Mouse (Mus musculus) kidney, postnatal 36 days (tissue): ENCODE measurements at regions not wholly inside any gene's neighbourhood (a gene's known extent, or its start where the extent isn't known, plus 50 kb on each side); places are given as distances from the start of the nearest gene placed in this dataset.
"Not testable (repeated sequence)": the region's sequence is repeated elsewhere in the genome, so short reads cannot be mapped to it uniquely, and the experiment has no call there.

ENCODE experiments used
- DNase-seq, 2 experiments: peaks; one replicate each; pipeline ENCODE4 v3.0.0; 2021 to 2022; ENCODE audit warnings: mixed read lengths in 2 of 2

DNA sequence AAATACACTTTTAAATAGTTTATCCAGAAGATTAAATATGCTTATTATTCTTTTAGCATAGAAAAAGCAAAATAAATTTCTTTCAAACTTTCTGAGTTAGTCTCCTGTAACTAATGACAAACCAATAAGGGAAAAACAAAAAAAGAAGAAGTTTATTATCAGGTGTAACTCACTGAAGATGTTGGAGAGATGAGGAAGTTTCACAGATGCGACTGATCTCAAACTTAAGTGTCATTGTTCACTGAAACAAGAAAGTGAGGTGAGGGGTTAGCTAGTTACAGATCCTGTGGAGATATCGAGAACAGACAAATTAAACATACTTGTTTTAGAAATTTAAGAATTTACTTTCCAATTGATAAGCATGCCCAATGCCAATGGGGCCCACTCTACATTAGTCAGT is 199.2 kb downstream of the Wdr20rt start:
- DNase-seq = no peak

DNA sequence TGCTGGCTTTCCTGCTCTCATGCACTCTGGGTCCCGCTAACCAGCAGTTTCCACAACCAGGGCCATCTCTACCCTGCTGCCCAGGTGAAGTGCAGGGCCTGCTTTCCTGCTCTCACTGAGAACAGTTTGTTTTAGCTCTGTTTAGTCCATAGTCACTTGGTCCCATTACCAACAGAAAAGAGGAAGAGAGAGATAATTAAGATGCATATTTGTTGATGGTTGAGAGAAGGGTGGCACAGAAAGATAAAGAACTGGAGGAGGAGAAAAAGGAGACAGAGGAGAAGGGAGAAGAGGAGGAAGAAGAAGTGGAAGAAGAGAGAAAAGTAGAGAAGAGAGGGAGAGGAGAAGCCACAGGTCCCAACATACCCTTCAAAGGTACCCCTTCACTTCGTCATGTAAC is 200.1 kb downstream of the Wdr20rt start:
- DNase-seq = no peak

GRCm38 (mm10) chr12:65426884-65427283 is 201.6 kb downstream of the Wdr20rt start:
- no peak for DNase-seq

DNA sequence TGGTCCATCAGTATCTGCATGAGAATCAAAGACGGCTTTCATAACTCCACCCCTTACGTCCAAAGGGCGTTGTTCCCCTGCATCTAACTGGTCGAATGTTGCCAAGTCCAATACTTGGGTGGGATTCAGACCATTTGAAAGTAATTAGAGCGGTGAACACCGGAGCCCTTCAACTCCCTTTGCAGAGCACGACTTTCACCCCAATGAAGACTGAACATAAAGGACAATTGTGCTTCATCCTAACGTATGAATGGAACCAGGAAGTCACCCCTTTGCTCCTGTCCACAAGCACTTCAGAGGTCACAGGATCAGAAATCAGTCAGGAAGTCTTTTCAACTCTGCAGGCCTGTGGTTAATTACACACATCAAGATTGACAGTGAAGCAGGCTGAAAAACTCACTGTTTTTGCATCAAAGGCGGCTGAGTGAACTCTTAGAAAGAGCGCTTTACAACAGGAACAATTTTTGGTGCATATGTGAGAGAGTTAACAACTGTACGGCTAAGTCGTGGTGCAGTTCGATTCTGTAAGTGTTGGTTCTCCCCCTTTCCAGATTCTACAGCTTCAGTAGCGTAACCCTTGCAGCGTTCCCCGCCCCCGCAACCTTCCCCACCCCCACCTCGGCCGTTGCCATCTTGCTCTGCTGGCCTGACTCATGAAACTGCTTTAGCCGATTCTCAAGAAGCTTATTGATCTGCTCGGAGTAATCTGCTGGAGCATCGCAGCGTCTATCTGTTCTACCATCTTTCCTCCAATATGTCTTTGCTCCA is 203.1 kb downstream of the Wdr20rt start:
- no peak for DNase-seq

DNA sequence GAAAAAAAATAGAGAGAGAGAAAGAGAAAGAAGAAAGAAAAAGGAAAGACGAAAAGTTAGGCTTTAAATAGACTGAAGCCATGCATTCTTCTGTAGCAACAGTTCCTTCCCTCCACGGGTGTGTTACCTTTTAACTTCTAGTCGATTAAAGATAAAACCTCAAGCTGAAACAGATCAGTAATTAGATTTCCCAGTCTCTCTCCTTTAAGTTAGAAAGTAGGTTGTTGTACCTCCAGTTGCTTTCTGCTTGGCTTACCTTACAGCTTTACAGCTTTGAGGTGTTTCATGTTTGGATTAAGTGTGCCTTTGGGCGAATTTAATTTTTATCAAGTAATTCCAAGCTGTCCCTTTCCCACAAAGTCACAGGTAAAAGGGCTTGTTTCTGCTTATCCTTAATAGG is 225.5 kb downstream of the Wdr20rt start:
- DNase-seq = no peak

DNA sequence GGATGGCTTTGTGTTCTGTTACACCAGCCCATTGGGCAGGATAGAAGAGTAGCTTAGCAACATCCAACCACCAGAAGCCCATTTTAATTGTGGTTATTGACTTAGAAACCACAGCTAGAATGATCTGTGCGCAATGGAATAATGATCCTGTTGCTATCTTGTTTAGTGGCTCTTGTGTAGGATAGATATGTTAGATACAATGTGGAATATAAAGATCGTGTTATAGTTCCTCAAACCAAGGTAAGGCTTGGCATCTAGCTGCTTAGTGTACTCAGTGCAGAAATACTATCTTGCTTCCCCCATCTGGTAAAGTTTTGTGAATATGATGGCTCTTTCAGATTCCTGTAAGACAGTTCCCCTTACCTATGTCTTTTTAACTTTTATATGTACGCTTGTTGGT is 230.4 kb downstream of the Wdr20rt start:
- no peak for DNase-seq

DNA sequence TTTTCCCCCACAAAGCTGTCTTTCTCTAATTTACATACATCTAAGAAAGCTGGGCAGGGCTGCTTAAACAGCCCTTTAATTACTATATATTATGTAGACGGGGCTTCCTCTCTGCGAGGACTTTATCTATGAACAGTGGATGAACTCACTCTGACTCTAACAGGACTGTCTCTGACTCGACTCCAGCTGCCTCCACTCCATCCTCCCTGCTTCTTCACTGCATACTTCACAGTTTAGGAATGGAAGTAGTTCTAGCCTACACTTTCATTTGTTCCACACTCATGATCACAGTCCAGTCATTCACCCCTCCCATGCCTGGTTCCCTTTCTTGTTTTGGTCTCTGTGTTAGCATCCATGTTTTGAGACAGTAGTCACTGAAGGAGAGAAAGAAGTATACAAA is 231.6 kb downstream of the Wdr20rt start:
- no peak for DNase-seq

GRCm38 (mm10) chr12:65464246-65464645 is 238.9 kb downstream of the Wdr20rt start:
- no peak for DNase-seq

DNA sequence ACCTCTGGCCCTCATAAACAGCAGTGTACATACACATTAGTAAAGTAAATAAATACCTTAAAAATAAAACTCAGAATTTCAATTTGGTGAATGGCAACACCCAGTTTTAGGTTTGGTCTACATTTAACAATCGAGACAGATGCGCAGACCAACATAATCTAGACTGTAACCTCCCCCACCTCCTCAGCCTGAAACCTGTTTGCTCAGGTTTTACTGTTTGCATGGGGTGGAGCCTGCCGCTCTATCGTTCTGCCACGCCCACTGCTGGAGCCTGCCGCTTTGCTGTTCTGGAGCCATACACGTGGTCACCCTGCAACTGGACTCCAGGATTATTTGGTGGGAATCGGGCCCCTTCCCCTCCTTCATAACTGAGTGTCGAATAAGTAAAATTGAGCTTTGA is 253.4 kb downstream of the Wdr20rt start:
- DNase-seq = not testable (repeated sequence)

GRCm38 (mm10) chr12:65480829-65481228 is 255.5 kb downstream of the Wdr20rt start:
- no peak for DNase-seq

DNA sequence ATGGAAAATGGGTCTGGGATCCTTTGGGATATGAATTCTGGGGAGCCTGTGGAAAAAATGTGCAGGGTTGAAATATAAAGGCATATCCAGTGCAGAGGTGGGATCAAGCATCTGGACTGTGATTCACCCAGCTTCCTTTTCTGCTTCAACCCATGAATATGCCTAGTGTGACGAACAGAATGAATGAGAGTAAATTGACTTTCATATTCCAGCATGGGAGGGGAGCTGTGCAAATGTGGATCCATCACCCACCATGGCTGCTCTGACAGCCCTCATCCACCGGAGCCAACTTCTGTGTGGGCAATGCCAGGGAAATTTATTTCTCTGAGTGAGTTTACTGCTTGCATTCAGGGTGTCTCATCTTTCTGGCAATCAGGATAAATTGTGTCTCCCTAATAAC is 265.8 kb downstream of the Wdr20rt start:
- no peak for DNase-seq

GRCm38 (mm10) chr12:65494388-65495030 is 269.2 kb downstream of the Wdr20rt start:
- DNase-seq = no peak

GRCm38 (mm10) chr12:65496613-65497012 is 271.3 kb downstream of the Wdr20rt start:
- no peak for DNase-seq

DNA sequence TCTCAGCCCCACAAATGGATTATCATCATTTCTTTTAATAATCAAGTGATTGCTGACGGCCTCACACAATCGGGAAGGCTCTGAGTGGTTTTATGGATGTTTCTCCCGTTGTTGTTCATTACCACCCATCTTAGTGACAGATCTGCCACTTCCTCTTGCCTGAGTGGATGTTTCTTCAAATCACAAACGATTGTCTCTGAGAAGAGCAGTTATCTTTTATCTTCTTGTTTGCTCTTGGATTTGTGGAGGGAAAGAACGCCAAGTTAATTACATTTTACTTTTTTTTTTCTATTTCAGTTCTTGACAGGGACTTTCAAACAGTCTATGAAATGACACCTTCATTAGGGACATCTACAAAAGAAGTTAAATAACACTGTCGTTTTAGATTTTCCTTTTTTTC is 272.3 kb downstream of the Wdr20rt start:
- no peak for DNase-seq

DNA sequence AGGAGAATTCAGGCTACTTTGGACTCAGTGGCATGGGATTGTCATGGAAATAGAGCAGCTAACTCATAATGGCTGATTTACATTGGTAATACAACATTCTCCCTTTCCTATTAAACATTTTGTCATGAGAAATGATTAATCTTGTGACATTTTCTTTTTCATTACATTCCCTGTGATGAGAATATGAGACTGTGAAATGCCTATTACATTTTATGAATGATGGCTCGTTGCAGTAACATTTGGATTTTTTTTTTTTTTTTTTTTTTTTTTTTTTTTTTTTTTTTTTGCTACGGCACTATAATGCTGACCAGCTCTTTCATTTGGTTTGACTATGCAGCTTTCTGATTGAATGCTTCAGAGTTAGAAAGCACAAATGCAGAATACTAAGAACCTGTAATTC is 276.1 kb downstream of the Wdr20rt start:
- no peak for DNase-seq

DNA sequence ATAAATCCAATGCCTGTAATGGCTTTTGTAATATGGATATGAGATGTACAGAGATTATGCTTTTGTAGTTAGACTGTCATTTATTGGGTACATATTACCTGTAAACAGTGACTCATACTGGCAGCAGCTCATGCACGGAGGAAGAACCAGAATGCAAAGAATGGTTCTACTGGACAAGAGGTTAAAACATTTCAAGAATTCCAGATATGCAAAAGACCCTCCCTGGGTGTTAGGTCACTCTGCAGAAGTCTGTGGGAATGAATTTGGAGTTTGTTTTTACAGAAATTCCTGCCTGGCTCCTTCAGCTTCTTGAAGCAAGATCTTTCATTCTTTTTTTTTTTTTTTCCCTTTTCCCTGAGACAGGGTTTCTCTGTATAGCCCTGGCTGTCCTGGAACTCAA is 276.7 kb downstream of the Wdr20rt start:
- no peak for DNase-seq

DNA sequence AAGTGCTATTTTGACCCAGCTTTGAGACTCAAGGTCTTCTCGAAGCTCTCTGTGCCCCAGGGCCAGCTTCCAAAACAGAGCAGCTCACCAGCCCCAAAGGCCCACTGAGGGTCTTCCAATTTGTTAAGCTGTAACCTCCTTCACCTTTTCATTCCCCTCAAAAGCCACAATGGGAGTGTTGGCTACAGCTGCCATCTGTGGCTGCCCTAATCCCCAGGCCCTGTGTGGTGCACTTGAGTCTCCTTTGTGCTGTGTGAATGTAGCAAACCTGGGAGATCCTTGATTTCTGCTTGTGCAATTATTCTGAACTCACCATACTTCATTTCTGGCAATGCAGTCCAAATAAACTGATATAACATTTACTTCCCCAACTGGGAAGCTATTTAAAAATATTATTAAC is 287.8 kb downstream of the Wdr20rt start:
- no peak for DNase-seq

- DNase-seq = no peak
Observed at GRCm38 (mm10) chr12:65534142-65534690, 308.9 kb downstream of the Wdr20rt start.

GRCm38 (mm10) chr12:65548301-65548700 is 323.0 kb downstream of the Wdr20rt start:
- DNase-seq = no peak

- no peak for DNase-seq
Observed at GRCm38 (mm10) chr12:65552230-65552629, 326.9 kb downstream of the Wdr20rt start.

- DNase-seq = no peak
Observed at GRCm38 (mm10) chr12:65559036-65559435, 333.7 kb downstream of the Wdr20rt start.

DNA sequence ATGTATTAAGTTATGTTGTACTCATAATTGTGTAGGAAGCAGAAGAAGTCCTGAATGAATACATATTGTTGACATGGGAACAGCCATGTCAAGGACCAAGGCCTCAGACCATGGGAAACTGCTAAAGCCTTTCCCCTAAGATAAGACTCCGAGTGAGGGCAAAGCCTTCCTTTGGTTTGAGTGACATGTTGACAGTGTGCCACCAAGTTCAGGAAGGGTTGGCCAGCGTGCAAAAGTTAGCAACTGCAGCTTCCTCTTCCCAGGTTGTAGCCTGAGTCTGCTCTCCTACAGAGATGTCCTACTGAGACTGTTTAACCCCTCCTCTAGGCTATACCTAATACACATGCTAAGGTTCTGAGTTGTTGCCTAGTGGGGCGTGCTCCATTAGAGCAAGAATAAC is 334.5 kb downstream of the Wdr20rt start:
- DNase-seq = no peak

DNA sequence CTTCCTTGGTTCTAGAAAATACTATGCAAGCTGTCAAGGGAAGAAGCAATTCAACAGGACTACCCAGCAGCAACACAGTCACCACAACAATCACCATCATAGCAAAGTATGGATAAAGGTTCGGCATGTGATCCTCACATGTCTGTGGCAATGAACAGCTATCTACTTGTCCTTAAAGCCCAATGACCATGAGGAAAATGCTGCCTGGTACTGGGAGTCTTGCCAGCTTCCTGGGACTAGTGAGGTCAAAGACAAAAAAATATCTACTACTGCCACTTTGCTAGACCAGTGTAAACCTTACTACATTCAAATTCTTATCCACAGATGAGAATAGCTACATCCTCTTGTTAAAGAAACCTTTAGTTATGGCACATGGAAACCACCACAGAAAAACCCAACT is 346.3 kb downstream of the Wdr20rt start:
- no peak for DNase-seq

DNA sequence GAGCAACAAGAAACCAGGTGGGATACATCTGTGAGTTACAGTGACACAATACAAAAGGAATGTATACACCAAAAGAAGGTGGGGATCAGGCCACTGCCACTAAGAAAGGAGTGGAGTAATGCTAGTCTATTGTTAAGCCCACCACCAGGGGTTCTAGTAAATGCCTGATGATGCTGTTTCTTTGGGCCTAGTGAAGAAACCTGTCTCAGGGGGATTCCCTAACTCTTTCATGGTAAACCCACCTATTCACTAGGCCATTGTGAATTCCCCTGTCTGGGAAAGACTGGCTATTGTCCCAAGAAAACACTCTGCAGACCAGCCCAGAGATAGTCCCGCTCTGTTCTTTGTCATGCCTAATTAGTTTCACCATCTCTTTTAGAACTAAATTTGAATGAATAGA is 368.2 kb downstream of the Wdr20rt start:
- no peak for DNase-seq
